Mouse (Mus musculus) liver, postnatal 0 days (tissue): ENCODE data around the gene Clec10a.

Experiments used
- CTCF ChIP-seq: sonication (generic); IDR thresholded peaks from 2 replicates; pipeline ENCODE4 v1.5.1; 2016; ENCODE audit warnings: antibody characterized with exemption, low read depth
- EP300 ChIP-seq: IDR thresholded peaks from 2 replicates; pipeline ENCODE4 v1.6.1; 2016; ENCODE audit warnings: antibody characterized with exemption, low read depth, mild to moderate bottlenecking

DNA sequence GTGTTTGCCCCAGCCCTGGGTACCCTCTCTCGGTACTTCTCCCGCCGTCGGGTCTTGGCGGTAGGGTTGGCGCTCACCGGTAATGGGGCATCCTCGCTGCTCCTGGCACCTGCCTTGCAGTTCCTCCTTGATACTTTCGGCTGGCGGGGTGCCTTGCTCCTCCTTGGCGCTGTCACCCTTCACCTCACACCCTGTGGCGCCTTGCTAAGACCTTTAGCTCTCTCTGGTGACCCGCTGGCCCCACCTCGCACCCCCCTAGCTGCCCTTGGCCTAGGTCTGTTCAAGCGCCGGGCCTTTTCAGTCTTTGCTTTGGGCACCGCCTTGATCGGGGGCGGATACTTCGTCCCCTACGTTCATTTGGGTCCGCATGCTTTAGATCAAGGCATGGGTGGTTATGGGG is 59.3 kb downstream of the Clec10a start:
- TF ChIP-seq CTCF (no peak), EP300 (no peak)
